Mouse (Mus musculus) thymus, adult 2 months (tissue): ENCODE data around the gene Col9a2.

Experiments
- CTCF ChIP-seq: fragments of 200-500 bp; IDR thresholded peaks from 2 replicates; pipeline ENCODE4 v1.5.1; 2012; ENCODE audit warnings: mild to moderate bottlenecking, control low read depth, low read length, moderate library complexity, borderline replicate concordance; ENCODE audit not compliant: control insufficient read depth, poor library complexity, insufficient read depth; ENCODE audit errors: extremely low read depth
- POLR2A ChIP-seq: fragments of 200-500 bp; IDR thresholded peaks from 2 replicates; pipeline ENCODE4 v1.6.1; 2012; ENCODE audit warnings: mild to moderate bottlenecking, low read length, control low read depth, moderate library complexity; ENCODE audit not compliant: control insufficient read depth, poor library complexity, insufficient read depth; ENCODE audit errors: extremely low read depth

DNA sequence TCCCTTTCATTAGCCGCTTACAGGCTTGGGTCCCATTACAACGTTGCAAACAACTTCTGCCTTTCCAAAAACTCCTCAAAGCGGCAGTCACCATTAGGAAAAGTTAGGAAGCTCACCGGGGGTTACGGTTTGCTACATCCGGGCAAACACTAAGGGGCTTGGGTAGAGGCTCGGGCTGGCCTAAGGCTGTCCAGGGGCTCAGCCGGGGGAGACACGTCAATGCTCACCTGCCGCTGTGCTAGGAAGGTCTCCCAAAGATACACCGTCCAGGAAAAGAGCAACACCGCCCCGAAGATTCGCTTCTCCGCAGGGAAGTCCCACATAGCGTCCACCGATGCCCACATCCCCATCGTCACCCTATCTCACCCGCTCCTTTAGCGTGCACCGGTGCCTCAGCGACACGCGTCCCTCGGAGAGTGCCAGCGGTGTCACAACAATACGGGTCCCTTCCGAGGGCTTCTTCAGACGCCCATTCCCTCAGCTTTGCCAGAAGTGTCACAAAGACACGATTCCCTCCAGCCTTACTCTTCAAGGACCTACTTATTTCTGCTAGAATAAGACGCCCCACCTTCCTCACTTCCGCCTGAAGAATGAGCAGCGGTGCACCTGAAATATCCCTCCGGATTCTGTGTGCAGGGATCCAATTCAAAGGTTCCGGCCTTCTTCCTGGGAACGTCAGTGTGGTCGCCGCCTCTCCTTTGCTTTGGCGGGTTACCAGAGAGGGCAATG, 58.6 kb downstream of the Col9a2 start, which contains the start of gene Zmpste24:
- TF ChIP-seq CTCF (no peak), POLR2A (peak; percentile 24; the same call in 1 of the 2 replicates)
